Mouse (Mus musculus) brain, embryonic 14.5 days (tissue): ENCODE measurements at regions not wholly inside any gene's neighbourhood (a gene's known extent, or its start where the extent isn't known, plus 50 kb on each side); places are given as distances from the start of the nearest gene placed in this dataset.

Experiments
- CTCF ChIP-seq: fragments of 200-500 bp; IDR thresholded peaks from 2 replicates; pipeline ENCODE4 v1.5.1; 2012; ENCODE audit warnings: inconsistent platforms, mild to moderate bottlenecking, moderate library complexity, borderline replicate concordance; ENCODE audit not compliant: insufficient read depth, insufficient read length; ENCODE audit errors: extremely low read depth
- POLR2A ChIP-seq: fragments of 200-500 bp; IDR thresholded peaks from 2 replicates; pipeline ENCODE4 v1.6.1; 2012; ENCODE audit warnings: mild to moderate bottlenecking, inconsistent platforms, borderline replicate concordance; ENCODE audit not compliant: poor library complexity, insufficient read depth, insufficient read length, severe bottlenecking; ENCODE audit errors: extremely low read depth

- TF ChIP-seq CTCF (no peak), POLR2A (no peak)
These were observed 113.1 kb downstream of the Icos start for GRCm38 (mm10) chr1:61090801-61091200.
